Mouse (Mus musculus) olfactory bulb, adult 2 months (tissue): Measurements from ENCODE around the gene Slc27a3. TPM values are rescaled to one million over a fixed set of nuclear protein-coding genes. Genes with fewer than 3 reads are reported as not detected.

ENCODE experiments used
- H3K27ac ChIP-seq: fragments of 200-500 bp; 2 replicates; pipeline ENCODE4 v1.5.1; 2012; ENCODE audit warnings: low read depth, low read length; ENCODE audit not compliant: insufficient read depth
- H3K4me1 ChIP-seq: fragments of 200-500 bp; 2 replicates; pipeline ENCODE4 v1.6.1; 2012; ENCODE audit warnings: low read length; ENCODE audit not compliant: control insufficient read depth, insufficient read depth
- H3K4me3 ChIP-seq: fragments of 200-500 bp; 2 replicates; pipeline ENCODE4 v1.5.1; 2012; ENCODE audit warnings: mild to moderate bottlenecking, low read depth, low read length, moderate library complexity; ENCODE audit not compliant: insufficient read depth
- CTCF ChIP-seq: fragments of 200-500 bp; IDR thresholded peaks from 2 replicates; pipeline ENCODE4 v1.5.1; 2012; ENCODE audit warnings: low read depth, mild to moderate bottlenecking, low read length, moderate library complexity; ENCODE audit not compliant: insufficient read depth
- POLR2A ChIP-seq: fragments of 200-500 bp; IDR thresholded peaks from 2 replicates; pipeline ENCODE4 v1.6.1; 2012; ENCODE audit warnings: mild to moderate bottlenecking, low read depth, low read length, moderate library complexity; ENCODE audit not compliant: insufficient read depth
- WGBS: fragments of 180-500 bp; shearing (Covaris S2); methylation state at CpG from one replicate; pipeline ENCODE4 v1.1.7; 2018; 5-methylcytosine and 5-hydroxymethylcytosine counted together
- polyA plus RNA-seq: library from polyadenylated mRNA; stranded (reverse); fragments of >200 nt; gene quantifications from 2 replicates; pipeline ENCODE4 v1.2.4, GENCODE M21; 2012; ENCODE audit warnings: low replicate concordance; ENCODE audit not compliant: missing spikeins, insufficient read depth, insufficient read length

The Slc27a3 gene
- not detected in 2 replicates for polyA plus RNA-seq

GRCm38 (mm10) chr3:90389511-90390490 is at the start of gene Slc27a3:
TSS of gene Slc27a3 (minus strand) at chr3:90389938.
- Histone ChIP-seq H3K27ac (no peak within 1 kb of the TSS), H3K4me1 (peaks cover 24% of the 10 kb centered on the region), H3K4me3 (peak within 1 kb of the TSS; percentile 57)
- TF ChIP-seq CTCF (no peak), POLR2A (no peak)
- WGBS = 2% methylated on average over 55 of the region's 55 CpGs

- no peak overlapping the region for H3K27ac ChIP-seq
- no peak overlapping the region for H3K4me3 ChIP-seq
- WGBS = 72% methylated on average over 4 of the region's 4 CpGs
- TF ChIP-seq POLR2A = no peak
- no peak for TF ChIP-seq CTCF
- 0 out of 2 replicates have a peak, but pooled peaks cover 2% of the 10 kb centered on the region for H3K4me1 ChIP-seq
These were observed 47.4 kb upstream of the Slc27a3 start for GRCm38 (mm10) chr3:90437131-90437530.

- peak overlapping the region; percentile 66; the same call in 1 of the 2 replicates for H3K4me3 ChIP-seq
- H3K27ac ChIP-seq = no peak overlapping the region
- H3K4me1 ChIP-seq = peaks cover 2% of the 10 kb centered on the region; the same call in 1 of the 2 replicates
- TF ChIP-seq CTCF (no peak), POLR2A (no peak)
- 33% methylated on average over 11 of the region's 11 CpGs for WGBS
These were observed 44.5 kb upstream of the Slc27a3 start for GRCm38 (mm10) chr3:90434073-90434730.

- under 1% methylated on average over 52 of the region's 52 CpGs for WGBS
- H3K27ac ChIP-seq = peak within 1 kb of the TSS; percentile 88
These were observed 43.8 kb upstream of the Slc27a3 start, which contains the start of gene Ints3 for GRCm38 (mm10) chr3:90433381-90434020. TSS of gene Ints3 (minus strand) at chr3:90433622.

GRCm38 (mm10) chr3:90432811-90433219 is 43.1 kb upstream of the Slc27a3 start:
- 0% methylated on average over 12 of the region's 12 CpGs for WGBS
- TF ChIP-seq POLR2A (no peak), CTCF (no peak)
- Histone ChIP-seq H3K4me1 (peaks cover 4% of the 10 kb centered on the region; the same call in 1 of the 2 replicates), H3K4me3 (peak overlapping the region; percentile 66), H3K27ac (peak overlapping the region; percentile 88)

More at GRCm38 (mm10) chr3:90433381-90434020, 43.8 kb upstream of the Slc27a3 start, which contains the start of gene Ints3:
- TF ChIP-seq POLR2A (peak; percentile 77), CTCF (no peak)
- Histone ChIP-seq H3K4me1 (peaks cover 3% of the 10 kb centered on the region; the same call in 1 of the 2 replicates), H3K4me3 (peak within 1 kb of the TSS; percentile 66)

GRCm38 (mm10) chr3:90432348-90432747 is 42.6 kb upstream of the Slc27a3 start:
- Histone ChIP-seq H3K27ac (no peak overlapping the region), H3K4me3 (peak overlapping the region; percentile 66), H3K4me1 (peaks cover 4% of the 10 kb centered on the region; the same call in 1 of the 2 replicates)
- no peak for TF ChIP-seq CTCF
- TF ChIP-seq POLR2A = no peak
- WGBS = 11% methylated on average over 2 of the region's 2 CpGs

GRCm38 (mm10) chr3:90429576-90429975 is 39.8 kb upstream of the Slc27a3 start:
- Histone ChIP-seq H3K4me1 (peaks cover 4% of the 10 kb centered on the region; the same call in 1 of the 2 replicates), H3K4me3 (no peak overlapping the region), H3K27ac (no peak overlapping the region)
- 89% methylated on average over 3 of the region's 3 CpGs for WGBS
- TF ChIP-seq POLR2A (no peak), CTCF (no peak)

- 88% methylated on average over 6 of the region's 6 CpGs for WGBS
- H3K27ac ChIP-seq = no peak overlapping the region
- peaks cover 4% of the 10 kb centered on the region; the same call in 1 of the 2 replicates for H3K4me1 ChIP-seq
- H3K4me3 ChIP-seq = no peak overlapping the region
- no peak for TF ChIP-seq POLR2A
- no peak for TF ChIP-seq CTCF
These were observed 38.4 kb upstream of the Slc27a3 start for GRCm38 (mm10) chr3:90428186-90428585.

- Histone ChIP-seq H3K4me1 (peaks cover 4% of the 10 kb centered on the region; the same call in 1 of the 2 replicates), H3K4me3 (no peak overlapping the region), H3K27ac (no peak overlapping the region)
- TF ChIP-seq POLR2A (no peak), CTCF (no peak)
- 91% methylated on average over 1 of the region's 1 CpGs for WGBS
These were observed 37.8 kb upstream of the Slc27a3 start for GRCm38 (mm10) chr3:90427574-90427973.
